Mouse (Mus musculus): ENCODE results near the gene Ms4a6d. TPM values are rescaled to one million over a fixed set of nuclear protein-coding genes. Genes with fewer than 3 reads are reported as not detected.

Ms4a6d gene
- 1 to 10 TPM; 3.6 to 4.7 TPM for total RNA-seq (2021)
- long read RNA-seq, experiment 1: 0 reads
- long read RNA-seq, experiment 2, partial matches to known transcripts: 0 of 2 reads
- long read RNA-seq, experiment 2, other reads (novel, unspliced or antisense): 1 of 2 reads

GRCm38 (mm10) chr19:11604603-11605002, at the start of gene Ms4a6d:
Gene Ms4a6d, minus strand, starts transcription at chr19:11604849.
- DNase-seq: peak in 1 of 2 experiments; percentile 28

GRCm38 (mm10) chr19:11649564-11649963, 44.9 kb upstream of the Ms4a6d start:
- no peak for DNase-seq

- DNase-seq: no peak
These were observed 41.5 kb upstream of the Ms4a6d start for GRCm38 (mm10) chr19:11646166-11646565.

GRCm38 (mm10) chr19:11640732-11641131, 36.1 kb upstream of the Ms4a6d start, which contains the start of gene Ms4a3:
Gene Ms4a3, minus strand, starts transcription at chr19:11640851.
- no peak for DNase-seq

GRCm38 (mm10) chr19:11639038-11639437, 34.4 kb upstream of the Ms4a6d start:
- DNase-seq: no peak

- no peak for DNase-seq
These were observed 30.9 kb upstream of the Ms4a6d start for GRCm38 (mm10) chr19:11635572-11635971.

- DNase-seq: no peak
These were observed 29.7 kb upstream of the Ms4a6d start for GRCm38 (mm10) chr19:11634330-11634729.

- DNase-seq: no peak
These were observed 29.1 kb upstream of the Ms4a6d start for GRCm38 (mm10) chr19:11633732-11634131.

GRCm38 (mm10) chr19:11625231-11625630, 20.6 kb upstream of the Ms4a6d start:
- no peak for DNase-seq

GRCm38 (mm10) chr19:11624800-11625199, 20.2 kb upstream of the Ms4a6d start:
- DNase-seq: no peak

- DNase-seq: no peak
These were observed 18.9 kb upstream of the Ms4a6d start, which contains the start of gene Ms4a2 for GRCm38 (mm10) chr19:11623551-11623950. Gene Ms4a2, minus strand, starts transcription at chr19:11623719.

GRCm38 (mm10) chr19:11617983-11618382, 13.3 kb upstream of the Ms4a6d start:
- no peak for DNase-seq

GRCm38 (mm10) chr19:11614805-11615204, 10.2 kb upstream of the Ms4a6d start:
- DNase-seq: no peak

- DNase-seq: no peak
These were observed 9.3 kb upstream of the Ms4a6d start for GRCm38 (mm10) chr19:11613776-11614443.

GRCm38 (mm10) chr19:11613084-11613483, 8.4 kb upstream of the Ms4a6d start:
- DNase-seq: no peak

- DNase-seq: no peak
These were observed 7.6 kb upstream of the Ms4a6d start for GRCm38 (mm10) chr19:11612293-11612692.

GRCm38 (mm10) chr19:11611541-11611945, 6.9 kb upstream of the Ms4a6d start:
- peak in 1 of 2 experiments; percentile 46 for DNase-seq

GRCm38 (mm10) chr19:11608172-11608571, 3.5 kb upstream of the Ms4a6d start:
- DNase-seq: peak in 1 of 2 experiments; percentile 51

GRCm38 (mm10) chr19:11602026-11602425, 2.6 kb downstream of the Ms4a6d start:
- DNase-seq: peak; percentile 47 to 60

GRCm38 (mm10) chr19:11601349-11601748, 3.3 kb downstream of the Ms4a6d start:
- no peak for DNase-seq

- no peak for DNase-seq
These were observed 14.7 kb downstream of the Ms4a6d start for GRCm38 (mm10) chr19:11589891-11590449.

- no peak for DNase-seq
These were observed 15.4 kb downstream of the Ms4a6d start for GRCm38 (mm10) chr19:11589205-11589604.

- no peak for DNase-seq
These were observed 29.7 kb downstream of the Ms4a6d start for GRCm38 (mm10) chr19:11574965-11575364.

GRCm38 (mm10) chr19:11559560-11559959, 45.1 kb downstream of the Ms4a6d start:
- peak; percentile 28 to 65 for DNase-seq
